Mouse (Mus musculus) spleen, postnatal 10 days (tissue): ENCODE measurements at regions not wholly inside any gene's neighbourhood (a gene's known extent, or its start where the extent isn't known, plus 50 kb on each side); places are given as distances from the start of the nearest gene placed in this dataset.
"Not testable (repeated sequence)": the region's sequence is repeated elsewhere in the genome, so short reads cannot be mapped to it uniquely, and the experiment has no call there.

Source experiments
- DNase-seq, 2 experiments: peaks; one replicate each; pipeline ENCODE4 v3.0.0; 2021 to 2022; ENCODE audit warnings: low spot score in 2 of 2

DNA sequence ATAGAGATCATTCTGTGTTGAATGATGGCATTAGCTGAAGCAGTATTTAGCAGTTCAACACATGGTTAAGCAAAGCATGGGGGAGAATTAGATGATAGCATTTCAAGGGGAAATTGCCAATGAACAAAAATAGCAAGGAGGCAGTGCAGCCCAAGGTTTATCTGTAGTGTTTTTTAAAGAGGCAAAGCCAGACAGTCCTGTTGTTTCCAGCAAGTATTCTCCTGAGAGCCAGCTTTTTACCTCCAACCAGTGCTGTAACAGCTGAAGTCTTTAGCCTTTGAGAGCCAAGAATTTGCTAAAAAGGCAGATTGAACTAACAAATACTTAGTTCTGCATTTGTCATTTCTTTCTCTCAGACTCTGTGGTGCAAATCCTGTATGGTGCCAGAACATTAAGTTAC, 305.1 kb upstream of the Arx start:
- DNase-seq: no peak

DNA sequence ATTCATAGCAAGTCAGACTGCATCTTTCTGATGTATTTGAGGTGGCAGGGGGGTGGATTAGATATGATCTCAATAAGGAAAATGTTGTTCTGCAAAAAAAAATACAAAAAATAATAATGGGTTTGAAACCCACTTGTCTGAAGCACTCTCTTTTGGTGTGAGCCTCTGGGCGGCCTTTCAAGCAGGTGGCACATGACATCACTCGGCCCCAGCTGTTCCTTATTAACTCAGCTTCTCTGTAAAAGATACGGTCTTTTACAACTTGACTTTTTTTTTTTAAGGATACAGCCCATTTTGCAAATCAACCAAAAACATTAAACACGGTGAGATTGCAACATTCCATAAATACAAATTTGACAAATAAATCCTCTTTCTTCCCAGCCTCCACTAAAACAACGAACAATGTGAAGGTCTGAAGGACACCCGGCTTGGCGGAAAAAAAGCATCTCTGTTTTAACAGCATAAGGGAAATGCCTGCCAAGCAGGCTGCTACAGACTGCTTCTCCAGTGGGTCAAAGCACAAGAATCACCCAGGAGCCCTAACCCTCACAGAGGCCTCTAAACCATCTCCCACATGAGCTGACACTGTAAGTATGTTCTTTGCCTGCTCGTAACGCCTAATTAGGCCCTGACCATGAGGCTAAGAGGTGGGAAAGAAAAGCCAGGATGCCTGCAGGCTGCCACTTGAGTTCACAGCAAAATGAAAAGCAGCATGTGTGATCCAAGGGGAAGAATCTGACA, 283.8 kb upstream of the Arx start:
- DNase-seq: no peak

DNA sequence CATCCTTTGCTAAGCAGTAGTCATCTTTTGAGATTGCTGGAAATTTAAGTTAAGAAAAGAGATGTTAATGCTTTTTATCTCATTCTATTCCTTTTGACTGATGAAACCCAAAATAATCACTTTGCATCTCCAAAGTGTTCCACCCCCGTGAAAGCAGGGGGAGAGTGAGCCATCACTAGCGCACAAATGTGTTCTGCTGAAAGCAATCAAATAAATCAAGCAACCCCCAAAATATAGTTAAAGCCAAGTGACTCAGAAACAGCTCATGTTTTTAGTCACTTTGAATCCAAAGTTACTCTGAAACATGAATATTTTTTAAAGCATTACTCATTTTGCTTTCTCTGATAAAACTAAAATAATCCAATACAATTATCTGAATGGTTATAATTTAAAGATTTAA, 279.6 kb upstream of the Arx start:
- DNase-seq: no peak

DNA sequence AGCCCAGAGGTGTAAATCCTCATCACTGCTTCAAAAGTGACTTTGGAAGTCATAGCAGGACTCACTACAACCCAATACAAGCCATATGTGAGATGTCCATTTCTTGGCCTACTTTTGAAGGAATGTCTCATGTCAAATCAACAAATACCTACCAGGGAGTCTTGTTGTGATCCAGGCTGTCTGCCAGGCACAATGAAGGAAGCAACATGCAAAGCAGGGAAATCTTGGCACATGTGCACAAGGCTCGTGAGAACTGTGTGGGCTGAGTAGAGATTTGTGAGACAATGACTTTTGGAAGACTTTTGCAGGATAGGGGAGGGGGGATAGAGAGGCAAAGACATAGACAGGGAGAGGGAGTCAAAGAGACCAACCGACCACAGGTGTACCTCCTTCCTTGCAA, 274.7 kb upstream of the Arx start:
- no peak for DNase-seq

DNA sequence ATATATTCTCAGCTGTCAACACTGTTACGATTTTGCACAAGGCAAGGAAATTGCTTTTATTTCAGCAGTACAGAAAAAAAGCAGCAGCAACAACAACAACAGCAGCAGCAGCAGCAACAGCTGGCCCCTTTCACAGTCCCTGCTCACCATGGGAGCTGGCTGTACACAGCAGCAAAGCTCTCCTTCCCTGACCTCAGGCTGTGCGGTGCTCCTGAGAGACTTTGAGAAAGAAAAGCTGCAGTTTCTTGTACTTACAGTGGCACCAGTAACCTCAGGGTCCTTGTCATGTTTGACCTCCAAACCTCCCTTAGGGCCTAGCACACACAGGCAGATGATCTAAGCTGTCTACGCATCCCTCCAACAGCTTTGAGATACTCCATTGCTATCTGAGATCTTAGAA, 269.9 kb upstream of the Arx start:
- no peak for DNase-seq

DNA sequence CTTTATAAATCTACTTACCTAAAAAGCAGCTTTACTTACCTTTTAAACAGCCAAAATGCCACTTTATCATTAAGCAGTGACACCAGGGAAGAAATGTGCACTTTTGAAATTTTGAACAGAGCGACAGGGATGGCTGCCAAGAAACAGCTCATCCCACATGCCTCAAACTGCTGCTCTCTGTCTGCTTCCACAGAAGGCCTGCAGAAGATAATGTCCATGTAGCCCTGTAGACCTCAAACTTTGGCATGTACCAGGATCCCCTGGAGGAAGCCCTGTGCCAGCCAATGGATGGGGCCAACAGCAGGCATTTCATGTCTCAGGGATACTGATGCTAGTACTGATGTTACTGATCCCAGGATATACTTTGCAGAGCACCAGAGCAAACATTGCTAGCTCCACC, 245.1 kb upstream of the Arx start:
- no peak for DNase-seq

DNA sequence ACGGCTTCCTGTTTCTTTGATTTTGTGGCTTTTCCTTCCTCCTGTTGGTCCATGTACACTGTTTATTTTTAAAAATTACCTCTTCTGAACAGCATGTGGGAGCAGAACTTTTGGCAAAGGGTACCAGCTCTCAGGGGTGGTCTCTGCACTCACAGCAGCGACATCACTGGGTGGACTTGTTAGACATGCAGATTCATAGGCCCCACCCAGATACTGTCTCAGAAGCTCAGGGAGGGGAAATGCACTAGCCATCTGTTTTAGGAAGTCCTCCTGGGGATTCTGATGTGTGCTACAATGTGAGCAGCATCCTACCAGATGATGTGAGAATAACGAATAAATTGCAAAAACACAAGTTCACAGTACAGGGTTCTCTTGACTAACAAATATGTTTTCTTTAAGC, 243.5 kb upstream of the Arx start:
- DNase-seq: no peak

DNA sequence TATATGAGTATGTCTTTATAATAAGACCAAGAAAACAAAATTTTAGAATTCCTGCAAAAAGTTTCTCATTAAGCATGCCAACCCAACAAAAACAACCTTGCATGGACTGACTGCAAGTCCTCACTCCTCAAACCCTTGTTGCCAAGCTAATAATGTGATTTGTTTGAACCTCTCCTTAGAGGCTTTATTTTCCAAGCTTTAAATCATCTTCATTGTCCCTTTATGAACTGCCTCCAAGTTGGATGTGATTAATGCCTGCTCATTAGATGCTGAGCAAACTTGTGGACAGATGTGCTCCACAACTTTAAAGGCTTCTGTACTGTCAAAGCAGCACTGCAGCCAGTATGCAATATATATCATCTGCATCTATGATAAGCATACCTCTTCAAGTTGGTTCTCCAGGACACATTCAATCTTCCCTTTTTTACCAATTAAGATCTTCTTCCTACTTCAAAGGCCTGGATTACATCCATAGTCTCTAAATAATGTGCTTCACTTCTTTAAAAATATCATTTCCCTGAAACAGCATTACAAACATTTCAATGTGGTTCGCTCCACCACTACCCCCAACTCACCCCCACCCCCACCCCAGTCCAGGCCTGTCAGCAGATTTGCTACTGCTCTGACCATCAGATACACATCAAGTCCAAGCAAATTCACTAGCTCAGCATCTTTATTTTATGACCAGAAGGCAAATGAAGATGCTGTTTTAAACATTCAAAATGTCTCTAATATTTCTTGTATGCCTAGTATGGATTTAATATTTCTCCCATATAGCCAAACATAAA, 237.1 kb upstream of the Arx start:
- no peak for DNase-seq

DNA sequence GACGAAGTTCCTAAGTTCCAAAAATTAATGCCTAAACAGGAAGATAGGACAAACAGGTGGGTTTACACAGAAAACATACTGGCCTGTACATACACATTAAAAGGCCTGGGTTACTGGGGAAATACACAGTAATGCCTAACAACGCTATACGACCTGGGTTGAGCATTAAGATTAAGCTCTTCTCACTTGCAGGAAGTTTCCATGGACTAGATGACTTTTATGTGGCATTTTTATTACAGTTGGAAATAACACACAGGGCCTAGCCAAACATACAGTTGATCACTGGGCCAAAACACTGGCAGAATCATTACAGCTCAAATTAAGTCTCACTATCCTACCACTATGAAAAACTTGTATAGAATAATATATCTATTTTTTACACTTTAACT, 236.5 kb upstream of the Arx start:
- DNase-seq: no peak

DNA sequence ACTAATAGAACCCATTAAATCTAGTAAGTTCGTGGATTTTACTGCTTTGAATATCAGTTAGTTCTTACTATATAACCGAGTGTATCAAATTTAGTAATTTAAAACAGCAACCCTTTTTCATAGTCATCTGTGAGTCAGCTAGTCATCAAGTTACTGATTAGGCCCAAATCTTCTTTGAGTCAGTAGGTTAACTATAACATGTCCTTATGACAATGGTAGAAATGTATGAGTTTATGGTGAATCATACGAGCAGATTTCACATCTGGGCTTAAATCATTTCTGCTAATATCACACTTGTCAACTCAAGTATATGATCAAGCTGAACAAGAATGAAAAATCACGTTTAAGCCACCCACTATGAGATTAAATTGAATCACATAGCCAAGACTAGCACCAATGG, 226.7 kb upstream of the Arx start:
- DNase-seq: no peak

DNA sequence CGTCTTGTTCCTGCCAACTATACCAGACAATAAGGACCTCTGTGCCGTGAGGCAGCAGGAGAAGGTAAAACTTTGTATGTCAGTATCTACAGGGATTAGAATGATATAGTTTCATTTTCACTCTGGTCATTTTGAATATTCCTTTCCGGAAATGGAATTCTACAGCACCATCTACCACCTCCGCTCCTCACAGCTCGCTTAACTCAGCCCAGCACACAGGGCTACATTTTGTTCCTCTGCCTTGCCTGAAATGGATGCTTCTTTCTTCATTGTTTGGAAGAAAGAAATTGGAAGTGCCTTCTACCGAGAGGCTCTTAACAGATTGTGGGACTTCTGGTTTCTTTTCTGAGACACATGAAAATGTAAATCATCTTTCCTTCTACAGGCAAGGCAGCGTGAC, 217.4 kb upstream of the Arx start:
- DNase-seq: no peak

DNA sequence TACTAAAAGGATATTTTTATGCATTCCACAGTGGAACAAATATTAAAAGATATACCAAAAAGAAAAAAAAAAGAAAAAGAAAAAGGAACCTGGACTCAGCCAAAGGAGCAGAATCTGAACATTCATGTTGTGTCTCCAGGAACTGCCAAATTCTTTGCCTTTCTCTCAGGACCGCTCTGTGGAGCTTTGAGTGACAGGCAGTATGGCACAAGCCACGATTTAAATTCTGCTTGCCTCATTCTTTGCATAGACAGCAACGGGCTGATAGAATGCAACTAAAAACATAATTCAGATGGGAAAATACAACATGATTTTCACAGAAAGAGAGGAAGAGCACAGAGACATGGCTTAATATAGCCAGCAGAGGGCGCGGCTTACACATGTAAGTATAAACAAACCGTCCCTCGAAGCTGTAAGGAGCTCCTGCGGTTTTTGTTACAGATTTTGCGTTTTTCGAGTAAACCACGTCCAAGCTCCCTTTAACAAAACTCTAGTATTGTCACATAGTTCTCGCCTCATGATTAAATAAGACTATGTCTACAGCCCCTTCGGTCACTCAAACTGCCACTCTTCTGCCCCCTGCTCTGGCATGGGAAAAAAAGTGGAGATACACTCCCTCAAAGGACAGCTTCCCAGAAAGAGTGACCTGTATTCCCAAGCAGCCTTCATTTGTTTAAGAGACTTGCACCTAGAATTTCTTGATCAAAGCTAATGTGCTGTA, 216.5 kb upstream of the Arx start:
- DNase-seq: peak in 1 of 2 experiments; percentile 33

DNA sequence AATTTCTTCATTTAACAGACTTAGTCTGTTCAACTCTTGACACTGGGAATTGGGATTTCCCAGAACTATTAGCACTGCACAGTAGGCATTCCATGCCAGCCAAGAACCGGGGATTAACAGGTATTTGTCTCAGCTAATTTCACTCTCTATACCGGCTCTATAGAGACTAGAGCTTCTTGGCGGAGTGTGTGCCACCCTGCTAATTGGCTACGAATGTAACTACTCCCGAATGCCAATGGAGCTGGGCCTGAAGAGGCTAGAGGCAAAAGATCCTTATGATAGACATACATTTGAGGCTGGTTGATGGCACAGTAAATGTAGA, 216.0 kb upstream of the Arx start:
- DNase-seq: no peak

DNA sequence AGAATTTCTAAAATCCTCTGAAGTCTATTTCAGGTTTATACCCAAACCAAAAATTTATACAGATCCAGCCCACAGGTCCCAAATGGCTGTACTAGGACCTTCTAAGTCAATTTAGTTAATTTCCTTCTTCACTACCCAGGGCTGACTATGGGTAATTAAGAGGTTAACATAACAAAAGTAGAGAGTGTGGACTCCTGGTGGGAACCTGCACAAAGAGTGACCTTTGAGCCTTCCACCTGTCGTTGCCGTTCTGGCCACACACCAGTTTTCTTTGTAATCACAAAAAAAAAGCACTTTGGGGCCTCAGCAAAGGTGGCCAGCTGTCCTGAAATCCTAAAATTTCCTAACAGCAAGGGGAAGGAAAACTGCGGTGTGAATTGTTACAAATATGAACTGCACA, 197.3 kb upstream of the Arx start:
- DNase-seq: no peak

DNA sequence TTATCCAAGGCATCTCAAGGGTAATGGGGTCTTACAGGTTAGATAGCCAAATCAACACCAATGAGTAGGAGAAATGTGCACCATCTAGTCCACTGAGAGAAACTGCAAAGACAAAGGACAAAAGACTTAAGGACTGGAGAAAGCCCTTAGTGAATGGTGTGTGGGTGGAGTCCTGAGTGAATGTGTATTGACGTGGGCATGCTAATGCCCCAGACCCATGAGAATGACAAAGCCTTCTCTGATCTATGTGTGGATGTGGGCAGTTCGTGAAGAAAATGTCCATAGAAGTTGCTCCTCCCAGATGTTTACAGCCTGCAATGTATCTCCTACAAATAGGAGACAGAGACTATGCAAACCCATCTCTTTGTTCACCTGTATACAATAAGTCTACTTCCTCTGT, 188.7 kb upstream of the Arx start:
- DNase-seq: no peak

DNA sequence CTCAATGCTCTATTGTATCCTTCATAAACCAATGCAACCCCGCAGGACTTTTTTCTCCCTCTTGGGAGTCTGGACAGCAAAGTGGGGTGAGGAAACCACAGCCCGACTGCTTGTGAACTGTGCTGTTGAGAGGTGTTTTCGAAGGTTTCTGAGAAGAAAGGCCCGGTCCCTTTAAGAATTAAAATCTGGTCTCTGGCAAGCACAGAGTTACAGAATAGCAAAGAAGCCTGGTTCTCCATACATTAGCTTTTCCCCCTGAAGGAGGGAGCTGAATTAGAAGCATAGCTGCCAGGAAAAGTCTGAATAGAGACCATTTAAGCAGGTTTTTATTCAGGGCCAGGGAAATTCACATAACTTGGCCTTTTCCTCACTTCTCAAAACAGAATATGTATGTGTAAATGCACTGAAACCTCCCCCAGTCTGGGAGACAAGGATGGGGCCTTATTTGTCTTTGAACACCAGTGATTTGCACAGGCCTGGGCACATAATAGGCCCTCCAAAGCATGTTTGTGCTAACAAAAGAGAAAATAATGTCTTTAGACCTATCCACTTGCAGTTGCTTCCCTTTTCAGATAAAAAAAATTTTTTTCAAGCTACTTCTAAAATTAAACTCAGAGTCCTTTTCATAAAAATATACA, 178.2 kb upstream of the Arx start:
- DNase-seq: no peak

DNA sequence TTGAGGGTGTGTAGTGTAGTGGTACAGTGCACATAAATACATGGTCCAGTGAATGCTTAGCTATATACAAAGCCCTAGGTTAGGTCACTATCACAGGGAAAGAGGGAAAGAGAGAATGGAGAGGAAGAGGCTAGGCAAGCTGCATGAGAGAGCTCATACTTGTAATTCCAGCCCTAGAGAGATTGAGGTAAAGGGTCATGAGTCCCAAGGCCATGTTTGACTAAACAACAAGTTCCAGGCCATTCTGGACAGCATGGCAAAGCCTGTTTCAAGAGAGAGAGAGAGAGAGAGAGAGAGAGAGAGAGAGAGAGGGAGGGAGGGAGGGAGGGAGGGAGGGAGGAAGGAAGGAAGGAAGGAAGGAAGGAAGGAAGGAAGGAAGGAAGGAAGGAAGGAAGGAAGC, 131.9 kb upstream of the Arx start:
- DNase-seq: not testable (repeated sequence)

DNA sequence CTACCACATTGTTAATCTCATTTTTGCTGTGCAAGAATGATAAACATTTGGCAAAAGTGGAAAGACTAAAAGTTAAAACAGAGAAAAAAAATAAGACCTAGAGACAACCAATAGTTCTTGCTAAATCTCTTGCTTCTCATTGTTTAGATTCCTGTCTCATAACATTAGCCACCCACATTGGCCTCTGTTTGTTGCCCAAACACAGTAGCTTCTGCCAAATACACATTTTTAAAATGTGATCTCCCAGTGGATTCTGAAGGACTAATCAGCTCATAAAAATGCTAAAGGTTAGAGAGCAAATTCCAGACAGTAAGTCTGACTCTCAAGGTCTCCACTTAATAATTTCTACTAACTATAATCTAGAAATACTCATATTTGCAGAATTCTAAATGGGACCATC, 127.1 kb upstream of the Arx start:
- no peak for DNase-seq

DNA sequence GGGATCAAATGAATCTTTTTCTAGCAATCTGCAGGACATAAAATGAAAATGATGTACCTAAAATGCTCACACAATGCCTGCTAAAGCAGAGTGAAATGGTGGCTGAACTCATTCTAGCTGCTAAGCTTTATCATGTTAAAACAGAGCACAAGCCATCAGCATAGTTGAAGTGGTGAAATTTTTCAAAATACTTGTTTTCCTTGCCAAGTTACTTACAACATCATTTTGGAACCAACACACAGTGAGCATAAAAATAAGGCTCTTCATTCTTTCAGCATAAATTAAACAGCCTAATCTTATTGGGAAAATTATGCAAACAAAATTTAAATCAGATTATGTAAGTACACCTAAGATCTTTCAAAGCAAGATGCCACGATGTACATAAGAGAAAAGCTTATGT, 125.3 kb upstream of the Arx start:
- no peak for DNase-seq
